Mouse (Mus musculus) spleen, adult 2 months (tissue): Measurements from ENCODE around the gene Tex19.1.

Experiments
- CTCF ChIP-seq: fragments of 200-500 bp; IDR thresholded peaks from 2 replicates; pipeline ENCODE4 v1.5.1; 2011; ENCODE audit warnings: mild to moderate bottlenecking, inconsistent platforms; ENCODE audit not compliant: insufficient read depth, insufficient read length, insufficient replicate concordance; ENCODE audit errors: extremely low read depth
- POLR2A ChIP-seq: fragments of 200-500 bp; IDR thresholded peaks from 2 replicates; pipeline ENCODE4 v1.6.1; 2011; ENCODE audit warnings: low read depth, low read length, inconsistent platforms

- TF ChIP-seq POLR2A (no peak), CTCF (no peak)
Measured at GRCm38 (mm10) chr11:121118106-121118505, 27.8 kb upstream of the Tex19.1 start.
